Mouse (Mus musculus): ENCODE data around the gene Lrp8. TPM values are rescaled to one million over a fixed set of nuclear protein-coding genes. Genes with fewer than 3 reads are reported as not detected.

The Lrp8 gene
- total RNA-seq, 2 experiments from 2014 or later: 0.97 to 1.1 TPM

- intact Hi-C loops (cut with DNase I): no loop called here
- no peak for DNase-seq
Observed at GRCm38 (mm10) chr4:107807796-107808195, 5.7 kb downstream of the Lrp8 start.

GRCm38 (mm10) chr4:107808655-107809054 is 6.6 kb downstream of the Lrp8 start:
- intact Hi-C loops (cut with DNase I): no loop called here
- DNase-seq: no peak

GRCm38 (mm10) chr4:107811006-107811405 is 8.9 kb downstream of the Lrp8 start:
- no peak for DNase-seq
- intact Hi-C loops (cut with DNase I): no loop called here

GRCm38 (mm10) chr4:107811716-107812330 is 9.8 kb downstream of the Lrp8 start:
- intact Hi-C loops (cut with DNase I): no loop called here
- DNase-seq: no peak

GRCm38 (mm10) chr4:107812336-107812735 is 10.3 kb downstream of the Lrp8 start:
- intact Hi-C loops (cut with DNase I): no loop called here
- DNase-seq: no peak

GRCm38 (mm10) chr4:107816459-107816858 is 14.4 kb downstream of the Lrp8 start:
- intact Hi-C loops (cut with DNase I): no loop called here
- no peak for DNase-seq

GRCm38 (mm10) chr4:107817463-107817862 is 15.4 kb downstream of the Lrp8 start:
- DNase-seq: no peak
- intact Hi-C loops (cut with DNase I): no loop called here

GRCm38 (mm10) chr4:107819990-107820719 is 18.1 kb downstream of the Lrp8 start:
- intact Hi-C loops (cut with DNase I): no loop called here
- DNase-seq: no peak

- DNase-seq: peak; percentile 27 to 37
- intact Hi-C loops (cut with DNase I): no loop called here
Observed at GRCm38 (mm10) chr4:107820856-107821619, 19.0 kb downstream of the Lrp8 start.

- DNase-seq: no peak
- intact Hi-C loops (cut with DNase I): no loop called here
Observed at GRCm38 (mm10) chr4:107822936-107823411, 20.9 kb downstream of the Lrp8 start.

GRCm38 (mm10) chr4:107823511-107823910 is 21.4 kb downstream of the Lrp8 start:
- no peak for DNase-seq
- intact Hi-C loops (cut with DNase I): no loop called here

- intact Hi-C loops (cut with DNase I): no loop called here
- no peak for DNase-seq
Observed at GRCm38 (mm10) chr4:107828727-107829218, 26.7 kb downstream of the Lrp8 start.

- no peak for DNase-seq
- intact Hi-C loops (cut with DNase I): no loop called here
Observed at GRCm38 (mm10) chr4:107829675-107830074, 27.6 kb downstream of the Lrp8 start.

GRCm38 (mm10) chr4:107830189-107830588 is 28.1 kb downstream of the Lrp8 start:
- intact Hi-C loops (cut with DNase I): no loop called here
- no peak for DNase-seq

GRCm38 (mm10) chr4:107830821-107831221 is 28.8 kb downstream of the Lrp8 start:
- no peak for DNase-seq
- intact Hi-C loops (cut with DNase I): no loop called here

GRCm38 (mm10) chr4:107831678-107832077 is 29.6 kb downstream of the Lrp8 start:
- no peak for DNase-seq
- intact Hi-C loops (cut with DNase I): no loop called here

- intact Hi-C loops (cut with DNase I): no loop called here
- DNase-seq: no peak
Observed at GRCm38 (mm10) chr4:107833525-107833924, 31.5 kb downstream of the Lrp8 start.

- no peak for DNase-seq
- intact Hi-C loops (cut with DNase I): no loop called here
Observed at GRCm38 (mm10) chr4:107834643-107835314, 32.7 kb downstream of the Lrp8 start.

- no peak for DNase-seq
- intact Hi-C loops (cut with DNase I): no loop called here
Observed at GRCm38 (mm10) chr4:107835508-107835909, 33.4 kb downstream of the Lrp8 start.

GRCm38 (mm10) chr4:107836758-107837157 is 34.7 kb downstream of the Lrp8 start:
- intact Hi-C loops (cut with DNase I): no loop called here
- DNase-seq: no peak

GRCm38 (mm10) chr4:107837910-107838309 is 35.8 kb downstream of the Lrp8 start:
- intact Hi-C loops (cut with DNase I): no loop called here
- no peak for DNase-seq
